Mouse (Mus musculus) intestine, embryonic 14.5 days (tissue): ENCODE measurements around the gene Ptger3. TPM values are rescaled to one million over a fixed set of nuclear protein-coding genes. Genes with fewer than 3 reads are reported as not detected.

ENCODE experiments used
- ATAC-seq: fragments of 200-750 bp; cut with Nextera tagmentation; replicated peaks from 2 replicates; pipeline ENCODE4 v1.8.0; 2017; ENCODE audit warnings: low read depth, moderate number of reproducible peaks, moderate TSS enrichment, moderate library complexity; ENCODE audit not compliant: low FRiP score, low TSS enrichment
- DNase-seq: peaks from one replicate; pipeline ENCODE4 v3.0.0-alpha.2; 2018; ENCODE audit warnings: low spot score
- H3K27ac ChIP-seq: fragments of 300-500 bp; sonication (generic); 2 replicates; pipeline ENCODE4 v1.5.1; 2014; ENCODE audit warnings: low read depth, mild to moderate bottlenecking, control low read depth
- H3K27me3 ChIP-seq: fragments of 300-500 bp; sonication (generic); replicated peaks from 2 replicates; pipeline ENCODE4 v1.6.1; 2014; ENCODE audit warnings: low read length, control low read depth; ENCODE audit not compliant: control insufficient read depth, insufficient read depth
- H3K36me3 ChIP-seq: fragments of 300-500 bp; sonication (generic); 2 replicates; pipeline ENCODE4 v1.6.1; 2014; ENCODE audit warnings: low read length, control low read depth; ENCODE audit not compliant: control insufficient read depth, insufficient read depth
- H3K4me1 ChIP-seq: fragments of 300-500 bp; sonication (generic); replicated peaks from 2 replicates; pipeline ENCODE4 v1.6.1; 2014; ENCODE audit warnings: low read length, control low read depth, mixed read lengths; ENCODE audit not compliant: control insufficient read depth, insufficient read depth
- H3K4me2 ChIP-seq: fragments of 300-500 bp; sonication (generic); 2 replicates; pipeline ENCODE4 v1.6.1; 2014; ENCODE audit warnings: low read length
- H3K4me3 ChIP-seq: fragments of 300-500 bp; sonication (generic); 2 replicates; pipeline ENCODE4 v1.5.1; 2014; ENCODE audit warnings: low read depth, low read length, control low read depth, mixed read lengths
- H3K9ac ChIP-seq: fragments of 300-500 bp; sonication (generic); 2 replicates; pipeline ENCODE4 v1.6.1; 2014; ENCODE audit warnings: mild to moderate bottlenecking, low read length
- H3K9me3 ChIP-seq: fragments of 300-500 bp; sonication (generic); 2 replicates; pipeline ENCODE4 v1.6.1; 2016; ENCODE audit warnings: low read length, control low read depth; ENCODE audit not compliant: control insufficient read depth
- WGBS: fragments of 180-500 bp; shearing (Covaris S2); extraction: QIAGEN DNeasy Blood & Tissue Kit; methylation state at CpG from one replicate; pipeline ENCODE4 v1.1.7; 2014; 5-methylcytosine and 5-hydroxymethylcytosine counted together
- microRNA counts: library from miRNA; unstranded; fragments of <30 nt; microRNA quantifications from one replicate; lab custom pipeline; 2016
- microRNA-seq: library from miRNA; unstranded; fragments of <30 nt; microRNA quantifications from one replicate; pipeline ENCODE4, GENCODE M21; 2016
- polyA plus RNA-seq: library from polyadenylated mRNA; unstranded; fragments of >200 nt; fragmentation: Nextera tagmentation; extraction: Ambion mirVana; gene quantifications from 2 replicates; pipeline ENCODE4 v1.2.1, GENCODE M21; 2014

Ptger3 gene
- polyA plus RNA-seq, 1 experiment from 2014 or later, result 12.7 TPM

DNA sequence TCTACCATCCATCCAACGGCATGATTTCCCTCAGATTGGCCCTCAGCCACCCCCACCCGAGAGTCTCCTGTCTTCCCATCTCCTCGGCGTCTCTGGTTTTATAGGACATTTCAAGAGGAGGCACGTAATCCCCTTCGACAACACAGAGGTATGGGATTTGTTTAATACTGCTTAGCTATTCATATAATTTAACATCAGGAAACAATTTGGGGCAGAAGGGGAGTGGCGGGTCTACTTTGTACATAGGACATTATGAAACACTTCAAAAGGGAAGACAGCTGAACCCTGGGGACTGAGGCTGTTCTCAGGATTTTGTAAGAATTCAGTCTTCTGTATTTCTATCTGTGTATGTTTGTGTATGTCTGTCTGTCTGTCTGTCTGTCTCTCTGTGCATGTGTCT lies 94.9 kb downstream of the Ptger3 start:
- no peak overlapping the region for H3K27ac ChIP-seq
- H3K9me3 ChIP-seq, result no peaks in the 10 kb centered on the region
- H3K4me1 ChIP-seq, result no peaks in the 10 kb centered on the region
- H3K4me2 ChIP-seq, result no peak overlapping the region
- no peak overlapping the region for H3K9ac ChIP-seq
- no peaks in the 10 kb centered on the region for H3K36me3 ChIP-seq
- no peak for ATAC-seq
- no peaks in the 10 kb centered on the region for H3K27me3 ChIP-seq
- 87% methylated on average over 7 of the region's 7 CpGs for WGBS
- DNase-seq, result no peak
- H3K4me3 ChIP-seq, result no peak overlapping the region

DNA sequence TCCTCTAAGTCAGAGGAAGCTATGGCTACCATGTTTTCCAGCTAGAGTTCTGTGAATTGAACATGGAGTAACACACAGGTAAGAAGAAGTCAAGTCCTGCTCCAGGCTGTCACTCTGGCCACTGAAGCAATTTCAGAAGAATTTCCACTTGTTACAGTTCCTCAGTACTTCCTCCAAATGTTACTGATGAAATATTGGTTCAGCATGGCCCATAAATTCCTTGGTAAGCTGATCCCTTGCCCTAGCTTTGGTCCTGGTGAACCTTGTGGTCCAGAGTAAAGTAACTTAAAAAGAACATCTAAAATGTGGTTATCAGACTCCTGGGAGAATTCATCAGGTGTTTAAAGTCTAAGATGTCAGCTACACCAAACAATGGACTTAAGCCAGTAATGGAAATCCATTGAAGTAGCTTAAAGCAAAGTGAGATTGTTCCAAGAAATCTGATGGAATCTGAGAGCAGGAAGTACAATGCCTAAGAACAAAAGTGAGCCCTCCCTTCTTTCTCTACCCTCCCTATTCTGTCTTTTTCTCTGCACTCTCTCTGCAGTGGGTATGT lies 97.9 kb downstream of the Ptger3 start:
- Histone ChIP-seq H3K4me2 (no peak overlapping the region), H3K27ac (no peak overlapping the region), H3K36me3 (no peaks in the 10 kb centered on the region), H3K27me3 (no peaks in the 10 kb centered on the region), H3K9me3 (no peaks in the 10 kb centered on the region), H3K4me3 (no peak overlapping the region), H3K9ac (no peak overlapping the region), H3K4me1 (no peaks in the 10 kb centered on the region)
- DNase-seq (no peak), ATAC-seq (no peak)

- no peak overlapping the region for H3K4me3 ChIP-seq
- no peaks in the 10 kb centered on the region for H3K9me3 ChIP-seq
- H3K36me3 ChIP-seq, result no peaks in the 10 kb centered on the region
- no peak for DNase-seq
- no peaks in the 10 kb centered on the region for H3K27me3 ChIP-seq
- H3K4me2 ChIP-seq, result no peak overlapping the region
- ATAC-seq, result no peak
- no peaks in the 10 kb centered on the region for H3K4me1 ChIP-seq
- WGBS, result 81% methylated on average over 1 of the region's 1 CpGs
- H3K9ac ChIP-seq, result no peak overlapping the region
- H3K27ac ChIP-seq, result no peak overlapping the region
Measured at GRCm38 (mm10) chr3:157665471-157665870, 98.8 kb downstream of the Ptger3 start.

DNA sequence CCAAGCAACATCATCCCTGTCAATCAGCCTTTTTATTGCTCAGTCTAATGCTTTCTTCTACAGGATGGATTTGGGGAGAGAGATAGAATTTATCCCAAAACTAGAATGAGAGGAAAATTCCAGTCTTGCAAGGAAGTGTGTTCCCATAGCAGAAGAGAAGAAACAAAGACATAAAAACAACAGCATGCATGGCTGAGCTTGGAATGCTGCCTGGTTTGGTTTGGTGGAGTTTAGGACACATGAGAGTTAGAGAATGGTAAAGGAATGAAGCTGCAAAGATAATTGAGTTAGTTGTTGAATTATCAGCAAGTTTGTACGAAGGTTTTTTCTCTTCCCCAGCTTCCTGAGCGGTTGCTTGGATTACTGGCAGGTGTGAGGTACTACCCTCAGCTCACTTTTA lies 99.5 kb downstream of the Ptger3 start:
- H3K4me3 ChIP-seq, result no peak overlapping the region
- no peaks in the 10 kb centered on the region for H3K9me3 ChIP-seq
- no peaks in the 10 kb centered on the region for H3K36me3 ChIP-seq
- ATAC-seq (no peak), DNase-seq (no peak)
- no peak overlapping the region for H3K27ac ChIP-seq
- no peaks in the 10 kb centered on the region for H3K4me1 ChIP-seq
- H3K4me2 ChIP-seq, result no peak overlapping the region
- H3K9ac ChIP-seq, result no peak overlapping the region
- 84% methylated on average over 2 of the region's 2 CpGs for WGBS
- no peaks in the 10 kb centered on the region for H3K27me3 ChIP-seq

GRCm38 (mm10) chr3:157686105-157686504 lies 119.4 kb downstream of the Ptger3 start:
- no peaks in the 10 kb centered on the region for H3K9me3 ChIP-seq
- no peak overlapping the region for H3K9ac ChIP-seq
- H3K27me3 ChIP-seq, result no peaks in the 10 kb centered on the region
- 84% methylated on average over 3 of the region's 3 CpGs for WGBS
- H3K4me1 ChIP-seq, result no peaks in the 10 kb centered on the region
- no peak overlapping the region for H3K27ac ChIP-seq
- no peaks in the 10 kb centered on the region for H3K36me3 ChIP-seq
- DNase-seq (no peak), ATAC-seq (no peak)
- H3K4me3 ChIP-seq, result no peak overlapping the region
- H3K4me2 ChIP-seq, result no peak overlapping the region

DNA sequence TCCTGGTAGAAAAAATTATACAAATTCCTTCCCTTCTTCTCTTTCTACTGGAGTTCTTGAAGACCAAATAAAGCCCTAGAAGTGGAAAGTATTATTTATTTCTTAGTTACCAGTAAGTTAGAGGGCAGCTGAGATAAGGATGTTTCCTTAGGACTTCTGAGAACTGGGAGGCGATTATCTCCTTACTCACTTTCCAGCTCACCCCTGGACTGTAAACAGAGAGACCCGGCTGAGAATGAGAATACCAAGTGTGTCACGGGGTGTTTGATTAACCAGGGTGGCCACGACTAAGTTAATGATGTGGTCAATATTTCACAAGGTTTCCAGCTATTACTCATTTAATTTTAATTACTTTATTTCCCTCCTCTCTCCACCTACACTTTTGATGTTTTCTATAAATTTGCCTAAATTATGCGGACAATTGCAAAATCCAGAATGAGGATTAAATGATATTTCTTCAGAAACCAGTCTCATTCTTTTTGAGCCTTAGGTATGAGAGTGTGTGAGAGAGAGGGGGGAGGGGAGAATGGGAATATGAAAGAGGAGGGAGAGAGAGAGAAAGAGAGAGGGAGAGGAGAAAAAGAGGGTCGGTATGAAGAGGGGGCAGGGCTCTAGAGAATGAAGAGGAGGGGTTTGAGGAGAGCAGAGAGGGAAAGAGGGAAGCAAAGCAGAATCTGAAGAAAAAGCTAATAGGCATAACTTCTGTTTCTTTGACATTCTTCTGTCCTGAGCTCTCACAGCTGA lies 121.9 kb downstream of the Ptger3 start:
- no peak overlapping the region for H3K9ac ChIP-seq
- H3K27ac ChIP-seq, result no peak overlapping the region
- ATAC-seq (no peak), DNase-seq (no peak)
- WGBS, result 44% methylated on average over 6 of the region's 6 CpGs
- no peaks in the 10 kb centered on the region for H3K27me3 ChIP-seq
- H3K9me3 ChIP-seq, result no peaks in the 10 kb centered on the region
- H3K4me1 ChIP-seq, result no peaks in the 10 kb centered on the region
- H3K36me3 ChIP-seq, result no peaks in the 10 kb centered on the region
- H3K4me2 ChIP-seq, result no peak overlapping the region
- H3K4me3 ChIP-seq, result no peak overlapping the region

MicroRNAs encoded within 50 kb of the gene (microRNA counts, 519-probe panel; counts per million panel counts)
- microRNA mmu-miR-186 (lab: Ali Mortazavi, UCI), result 2,015 counts per million, percentile 15 among the panel's probes with 10 or more counts

Small RNA genes lying within 50 kb of the gene (microRNA-seq; reads per million reads assigned to microRNA genes)
- 549 reads per million, percentile 73 among the genes with 10 or more reads in this experiment for gene Mir186

Other genes with a start within 250 kb of the Ptger3 start
- 97.8 and 105 TPM in 2 replicates for gene Zranb2, start 32.7 kb upstream of the Ptger3 start, polyA plus RNA-seq